Mouse (Mus musculus) MEL (cell line): ENCODE data around the gene Edem1.

Experiments
- CTCF ChIP-seq, 3 experiments: IDR thresholded peaks in 2 of 3; conservative IDR thresholded peaks in 1 of 3; 2 replicates each; pipeline ENCODE4 v1.5.1; 2011 to 2012; ENCODE audit warnings: low read length in 3 of 3, low read depth in 2 of 3, mild to moderate bottlenecking in 2 of 3, improper control_type of control experiment in 1 of 3, inconsistent platforms in 1 of 3, mixed read lengths in 1 of 3, moderate library complexity in 1 of 3; ENCODE audit not compliant: control insufficient read depth in 1 of 3, insufficient read depth in 1 of 3, poor library complexity in 1 of 3, severe bottlenecking in 1 of 3
- EP300 ChIP-seq, 2 experiments: IDR thresholded peaks; 2 replicates each; pipeline ENCODE4 v1.6.1; 2011; ENCODE audit warnings: improper control_type of control experiment in 2 of 2, low read length in 2 of 2, low read depth in 1 of 2, mild to moderate bottlenecking in 1 of 2
- MAX ChIP-seq: IDR thresholded peaks from 2 replicates; pipeline ENCODE4 v1.6.1; 2011; ENCODE audit warnings: low read length, improper control_type of control experiment

DNA sequence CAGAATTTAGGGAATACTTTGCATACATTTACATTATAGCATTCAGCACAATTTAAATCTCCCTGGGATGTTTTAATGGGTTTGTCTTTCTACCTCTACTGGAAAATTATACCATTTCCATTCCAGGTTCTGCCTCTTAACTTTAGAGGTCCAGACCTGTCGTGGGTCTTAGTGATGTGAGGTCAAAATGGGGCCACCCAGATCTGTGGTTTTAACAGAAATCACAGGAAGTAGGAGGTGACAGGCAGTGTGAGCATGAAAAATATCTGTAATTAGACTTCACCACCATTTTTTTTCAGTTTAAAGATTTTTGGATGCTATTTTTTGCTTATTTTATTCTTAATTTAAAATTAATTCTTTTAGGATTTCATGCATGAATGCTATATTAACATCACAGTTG lies 78.1 kb downstream of the Edem1 start:
- peak; percentile 60 to 77 for TF ChIP-seq EP300 (IDR thresholded peaks at IDR 0.05; ENCODE audit: low read depth in 1 of 2, low read length in 2 of 2)
- no peak for TF ChIP-seq CTCF (IDR thresholded peaks at IDR 0.05 in 2 of 3, conservative IDR thresholded peaks at IDR 0.05 in 1 of 3; ENCODE audit: control insufficient read depth in 1 of 3, insufficient read depth in 1 of 3, low read depth in 2 of 3, low read length in 3 of 3, poor library complexity in 1 of 3, severe bottlenecking in 1 of 3)
- TF ChIP-seq MAX: no peak
